Mouse (Mus musculus) yolk sac, embryonic 10.5 days (tissue): Measurements from ENCODE around the gene Rnf2.

Experiments used
- DNase-seq: peaks from one replicate; pipeline ENCODE4 v3.0.0-alpha.2; 2017; ENCODE audit warnings: low spot score

Gene Rnf2

DNA sequence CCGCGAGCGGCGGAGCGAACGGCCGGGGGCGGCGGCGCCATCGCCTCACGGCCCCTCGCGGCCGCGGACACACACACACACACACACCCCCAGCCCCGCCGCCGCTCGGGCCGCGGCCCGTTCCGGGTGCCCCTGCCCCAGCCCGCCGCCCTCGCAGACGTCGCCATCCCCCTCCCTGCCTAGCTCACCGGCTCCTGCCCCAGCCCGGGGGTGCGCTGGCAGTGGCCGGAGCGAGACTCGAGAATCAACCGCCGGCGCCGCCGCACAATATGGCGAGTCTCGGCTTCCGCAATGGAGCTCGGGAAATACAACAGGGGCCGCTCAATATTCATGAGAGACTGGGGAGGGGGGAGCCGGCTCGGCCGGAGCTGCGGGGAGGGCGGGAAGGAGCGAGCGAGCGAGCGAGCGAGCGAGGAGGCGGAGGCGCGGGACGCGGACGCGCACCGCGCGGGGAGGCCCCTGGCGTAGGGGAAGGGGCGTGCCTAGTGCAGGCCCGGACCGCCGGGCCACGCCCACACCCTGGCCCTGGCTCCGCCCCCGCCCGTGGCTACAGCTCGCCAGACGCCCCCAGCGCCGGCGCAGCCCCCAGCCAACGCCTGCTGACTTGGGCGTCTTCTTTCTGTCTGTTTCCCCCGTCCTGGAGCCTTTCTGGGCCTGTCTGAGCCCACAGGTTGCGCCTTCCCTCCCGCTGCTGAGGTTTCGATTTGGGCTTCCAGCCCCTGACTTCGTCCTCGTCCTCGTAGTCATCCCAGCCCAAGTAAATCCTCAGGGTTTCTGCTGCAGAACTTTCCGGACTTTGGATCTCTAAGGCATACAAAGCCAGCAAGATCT lies at the start of gene Rnf2:
Rnf2 (minus strand) TSS at position 425 of the 831 bp plus-strand sequence.
- peak; percentile 96 for DNase-seq

DNA sequence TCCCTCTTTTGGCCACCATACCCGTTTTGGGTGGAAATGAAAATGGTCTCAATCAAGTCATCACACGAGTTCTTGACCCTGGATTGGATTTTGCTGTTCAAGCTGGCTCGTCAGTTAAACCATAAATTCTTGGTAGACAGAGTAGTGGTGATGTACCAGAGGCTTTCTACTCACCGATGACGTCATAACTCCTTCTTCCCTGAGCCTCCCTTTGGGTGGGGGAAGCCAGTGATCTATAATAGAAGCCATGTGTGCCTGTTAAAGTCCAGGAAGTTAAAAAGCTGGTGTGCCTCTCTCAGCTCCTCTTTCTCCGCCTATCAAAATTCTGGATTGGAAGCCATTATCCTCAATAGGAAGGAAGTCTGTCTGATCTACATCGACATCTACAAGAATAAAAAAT lies 49.0 kb upstream of the Rnf2 start:
- no peak for DNase-seq

DNA sequence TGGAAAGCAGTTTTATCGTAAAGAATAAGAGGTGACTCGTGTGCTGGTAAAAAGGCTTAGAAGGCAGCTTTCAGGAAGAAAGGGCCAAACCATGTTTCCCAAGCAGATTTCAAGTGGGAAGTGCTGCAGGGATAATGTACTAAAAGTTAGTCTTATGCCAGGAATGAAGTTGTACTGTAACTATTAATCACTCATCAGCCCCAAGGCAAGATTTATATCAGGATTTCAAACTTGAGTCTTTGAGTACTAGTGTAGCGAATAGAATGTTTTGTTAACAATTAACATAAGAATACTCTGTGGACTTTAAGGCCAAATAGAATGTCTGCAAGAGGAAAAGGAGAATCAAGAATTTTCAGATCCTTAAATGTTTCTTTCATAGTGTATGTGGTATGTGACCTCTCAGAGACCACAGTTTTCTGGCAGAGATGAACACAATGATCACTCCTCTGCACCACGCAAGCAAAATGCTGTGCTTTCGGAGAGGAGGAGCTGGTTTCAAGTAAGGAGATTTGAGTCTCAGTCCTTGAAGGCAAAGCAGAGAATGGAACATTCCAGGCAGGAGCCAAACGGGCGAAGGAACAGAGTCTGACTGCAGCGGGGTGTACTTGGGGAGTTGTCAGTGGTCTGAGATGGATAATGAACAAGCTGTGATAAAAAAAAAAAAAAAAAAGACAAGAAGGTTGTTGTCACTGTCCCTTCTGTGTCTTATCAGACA lies 48.3 kb upstream of the Rnf2 start:
- DNase-seq = peak; percentile 47

DNA sequence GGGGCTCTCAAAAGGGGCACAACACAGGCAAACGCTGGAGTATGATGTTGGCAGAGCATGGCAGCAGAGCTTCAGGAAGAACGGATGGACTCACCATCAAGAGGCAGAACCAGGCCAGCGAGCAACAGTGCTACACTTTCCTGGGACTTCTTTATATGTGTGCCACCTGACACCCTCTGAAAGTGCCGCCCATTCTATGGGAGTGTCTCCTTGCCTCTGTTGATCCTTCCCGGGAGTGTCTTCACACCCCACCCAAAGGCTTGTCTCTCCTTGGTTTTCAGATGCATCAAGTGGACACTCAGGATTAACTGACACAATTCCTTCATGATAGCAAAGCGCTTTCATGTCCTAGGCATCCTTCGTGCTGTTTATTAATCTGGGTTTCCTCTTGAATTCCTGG lies 44.8 kb upstream of the Rnf2 start:
- no peak for DNase-seq

DNA sequence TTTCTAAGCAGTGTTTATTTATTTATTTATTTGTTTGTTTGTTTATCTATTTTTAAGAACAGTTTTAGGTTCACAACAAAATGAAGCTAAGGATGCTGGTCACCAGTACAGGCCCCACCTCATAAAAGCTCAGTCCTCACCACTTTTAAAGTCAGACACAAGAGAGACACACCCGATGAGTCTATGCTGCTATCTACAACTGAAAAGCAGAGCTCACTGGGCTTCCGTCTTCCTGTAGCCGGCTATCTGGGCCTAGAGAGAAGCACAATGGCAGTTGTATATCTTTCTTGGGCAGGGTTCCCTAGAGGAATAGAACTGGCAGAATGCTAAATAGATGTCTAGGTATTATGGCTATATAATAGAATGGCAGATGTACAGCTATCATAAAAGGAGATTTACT lies 43.8 kb upstream of the Rnf2 start:
- no peak for DNase-seq

DNA sequence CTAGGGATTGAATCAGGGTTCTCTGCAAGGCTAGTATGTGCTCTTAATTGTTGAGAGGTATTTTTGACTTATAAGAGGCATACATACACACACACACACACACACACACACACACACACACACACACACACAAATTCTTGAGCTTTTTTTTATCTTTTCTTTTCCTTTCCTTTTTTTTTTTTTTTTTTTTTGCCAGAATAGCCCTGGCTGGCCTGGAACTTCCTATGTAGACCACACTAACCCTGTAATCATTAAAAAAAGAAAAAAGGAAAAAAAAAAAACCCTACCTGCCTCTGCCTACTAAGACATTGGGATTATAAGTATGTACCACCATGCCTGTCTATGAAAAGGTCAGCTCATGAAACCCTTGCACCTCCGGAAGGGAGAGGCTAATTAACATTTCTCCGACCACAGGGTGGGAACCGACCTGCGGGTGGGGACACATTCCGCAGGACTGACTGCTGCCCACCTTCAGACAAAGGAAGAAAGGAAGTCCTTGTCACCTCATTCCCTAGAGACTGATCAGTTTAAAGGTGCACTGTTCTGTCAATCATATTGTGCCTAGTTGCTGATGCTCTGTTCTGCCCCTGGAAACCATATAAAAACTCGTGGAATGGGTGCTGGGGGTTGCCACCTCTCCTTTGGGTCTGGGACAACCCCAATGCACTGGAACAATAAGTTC lies 43.2 kb upstream of the Rnf2 start:
- DNase-seq = no peak

DNA sequence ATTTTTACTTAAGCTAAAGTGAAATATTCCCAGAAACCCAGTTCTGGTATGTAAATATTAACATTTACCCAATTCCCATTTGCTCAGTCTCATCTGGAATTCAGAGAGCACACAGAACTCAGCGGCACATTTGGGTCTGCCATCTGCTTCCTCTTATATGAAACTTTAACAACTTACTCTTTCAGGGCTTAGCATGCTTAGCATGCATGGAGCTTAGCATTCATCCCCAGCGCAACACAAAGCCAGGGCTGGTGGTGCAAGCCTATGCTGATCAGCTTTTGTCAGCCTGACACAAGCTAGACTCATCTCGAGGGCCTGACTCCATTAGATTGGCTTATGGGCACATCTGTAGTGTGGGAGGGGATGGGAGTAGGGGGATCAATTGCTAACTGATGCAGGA lies 25.9 kb upstream of the Rnf2 start:
- DNase-seq = no peak

DNA sequence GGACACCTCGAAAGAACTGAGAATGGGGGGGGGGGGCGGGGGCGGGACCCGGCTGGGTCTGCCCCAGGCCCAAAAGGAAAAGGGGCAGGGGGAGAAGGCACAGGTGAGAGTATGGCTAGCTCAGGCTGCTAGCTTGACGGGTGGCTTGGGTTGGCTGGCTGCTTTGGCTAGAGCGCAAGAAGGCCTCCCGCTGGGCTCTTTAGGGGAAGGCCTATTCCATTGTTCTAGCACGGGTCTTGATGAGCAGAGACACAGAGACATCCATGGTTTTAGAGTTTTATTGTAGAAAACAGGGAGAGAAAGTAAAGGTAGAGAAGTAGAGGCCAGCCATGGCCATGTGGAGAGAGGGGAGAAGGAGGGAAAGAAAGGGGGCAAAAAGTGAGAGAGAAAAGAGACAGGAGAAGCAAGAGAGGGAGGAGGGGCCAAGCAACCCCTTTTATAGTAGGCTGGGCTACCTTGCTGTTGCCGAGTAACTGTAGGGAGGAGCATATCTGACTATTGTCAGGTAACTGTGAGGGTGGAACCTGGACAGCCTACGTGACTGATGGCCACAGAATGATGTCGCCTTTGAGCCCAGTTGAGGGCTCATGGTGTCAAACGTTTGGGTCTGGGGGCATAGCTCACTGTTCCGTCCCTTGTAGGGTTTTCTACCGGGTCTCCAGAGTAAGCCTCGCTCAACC lies 17.0 kb upstream of the Rnf2 start:
- no peak for DNase-seq

DNA sequence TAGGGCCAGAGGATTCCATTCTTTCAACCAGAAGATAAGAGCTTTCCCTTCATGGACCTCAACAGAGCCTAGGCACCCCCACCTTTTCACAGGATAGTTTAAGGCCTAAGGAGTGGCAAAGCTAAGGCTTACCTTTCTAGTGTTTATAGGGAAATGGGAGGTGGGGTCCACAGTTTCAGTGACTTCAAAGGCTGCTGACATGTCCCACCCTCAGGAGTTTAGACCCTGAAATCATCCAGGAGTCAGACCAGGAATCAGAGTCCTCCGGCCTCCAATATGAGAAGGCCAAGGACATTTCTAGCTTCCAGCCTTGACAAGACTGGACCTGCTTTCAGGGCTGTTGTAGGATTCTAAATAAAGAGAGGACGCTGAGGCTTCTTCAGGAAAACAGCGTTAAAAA lies 16.1 kb upstream of the Rnf2 start:
- no peak for DNase-seq

DNA sequence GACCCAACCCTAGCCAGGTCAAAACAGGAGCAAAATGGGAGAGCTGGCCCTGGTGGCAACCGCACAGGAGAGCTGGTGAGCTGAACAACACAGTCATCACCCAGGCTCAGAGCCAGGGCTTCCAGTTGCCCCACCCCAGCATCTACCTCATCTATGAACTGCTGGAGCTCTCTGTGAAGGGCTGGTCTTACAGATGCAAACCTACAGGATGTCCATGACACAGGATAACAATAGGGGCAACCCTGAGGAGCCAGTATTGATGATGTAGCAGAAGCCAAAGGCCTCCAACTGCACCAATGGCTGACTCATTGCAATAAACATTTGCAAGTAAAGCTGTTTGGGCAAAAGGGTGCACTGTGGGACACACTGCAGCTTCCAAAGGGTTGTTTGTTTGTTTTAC lies 15.0 kb upstream of the Rnf2 start:
- no peak for DNase-seq

DNA sequence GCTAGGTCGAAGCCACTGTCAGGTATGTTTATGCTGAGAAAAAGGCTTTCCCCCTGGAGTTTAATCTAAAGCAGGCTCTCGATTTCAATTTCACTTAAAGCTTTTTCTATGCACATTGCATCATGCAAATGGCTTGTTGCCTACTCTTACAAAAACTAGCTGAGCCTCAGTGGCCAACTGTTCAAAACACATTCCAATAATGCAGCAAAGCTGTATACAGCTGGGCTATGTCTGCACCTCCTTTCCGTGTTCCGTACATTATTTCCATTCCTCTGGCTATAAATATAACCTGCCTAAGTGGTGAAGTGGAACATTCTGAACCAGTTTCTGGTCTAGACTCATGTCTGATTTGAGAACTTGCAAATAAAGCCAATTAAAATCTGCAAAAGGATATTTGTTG lies 13.4 kb upstream of the Rnf2 start:
- no peak for DNase-seq

DNA sequence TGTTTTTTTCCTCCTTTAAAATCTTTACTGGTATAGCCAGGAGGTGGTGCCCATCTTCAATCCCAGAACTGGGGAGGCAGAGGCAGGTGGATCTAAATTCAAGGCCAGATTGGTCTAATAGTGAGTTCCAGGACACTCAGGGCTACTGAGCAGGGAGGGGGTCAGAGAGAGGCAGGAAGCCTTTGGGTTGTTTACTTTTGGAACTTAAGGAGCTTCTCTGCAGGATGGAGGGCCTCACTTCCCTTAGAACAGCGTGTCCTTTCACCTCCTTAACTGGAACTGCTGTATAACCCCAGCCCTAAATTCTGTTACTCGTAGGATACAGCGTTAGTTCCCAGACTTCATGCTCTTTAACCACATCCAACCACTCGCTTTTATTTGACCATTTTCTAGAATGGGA lies 10.1 kb upstream of the Rnf2 start:
- DNase-seq = no peak

DNA sequence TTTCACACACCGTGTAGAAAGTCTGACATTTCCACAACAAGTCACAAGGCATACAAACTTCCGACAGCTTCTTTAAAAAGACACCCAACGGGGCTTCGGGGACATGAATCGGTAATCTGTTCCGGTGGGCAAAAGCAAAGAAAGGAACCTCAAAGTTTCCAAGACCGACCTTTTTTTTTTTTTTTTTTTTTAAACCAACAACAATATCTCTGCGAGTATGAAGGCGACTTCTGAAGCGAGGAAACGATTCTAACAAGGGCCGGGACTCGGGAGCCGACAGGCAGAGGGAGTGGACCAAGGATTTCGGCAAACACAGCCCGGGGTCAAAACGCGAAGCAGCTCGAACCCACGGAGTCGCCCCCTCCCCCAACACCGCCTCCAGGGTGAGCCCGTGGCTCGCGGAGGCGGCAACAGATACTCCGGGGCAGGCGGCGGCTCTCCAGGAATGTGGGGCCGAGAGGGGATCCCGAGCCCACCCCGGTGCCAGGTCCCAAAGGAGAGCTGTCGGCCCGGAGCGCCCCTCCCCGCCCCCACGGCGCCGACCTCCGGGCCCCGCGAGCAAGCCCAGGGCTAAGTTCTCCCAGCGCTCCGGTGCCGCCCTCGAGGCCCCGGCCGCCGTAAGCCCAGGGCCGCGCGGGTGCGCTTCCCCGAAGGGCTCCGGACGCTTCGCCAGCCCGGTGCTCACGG lies 797 bp downstream of the Rnf2 start:
- peak; percentile 66 for DNase-seq

DNA sequence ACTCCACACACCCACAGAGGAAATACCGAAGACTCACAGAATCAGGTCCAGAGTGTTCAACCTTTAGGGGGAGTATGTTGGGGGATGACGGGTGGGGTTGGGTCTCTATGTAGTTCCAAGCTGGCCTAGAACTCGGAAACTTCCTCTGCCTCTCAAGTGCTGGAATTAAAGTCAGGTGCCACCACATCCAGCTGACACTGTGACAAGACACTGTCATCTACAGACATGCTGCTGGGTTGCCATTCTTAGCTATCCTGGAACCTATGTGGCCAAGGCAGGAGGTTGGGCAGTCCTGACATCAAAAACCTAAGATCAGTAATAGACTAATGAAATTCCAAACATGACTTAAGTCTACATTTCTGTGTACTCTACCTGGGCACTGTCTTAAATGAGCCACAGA lies 2.4 kb downstream of the Rnf2 start:
- no peak for DNase-seq

DNA sequence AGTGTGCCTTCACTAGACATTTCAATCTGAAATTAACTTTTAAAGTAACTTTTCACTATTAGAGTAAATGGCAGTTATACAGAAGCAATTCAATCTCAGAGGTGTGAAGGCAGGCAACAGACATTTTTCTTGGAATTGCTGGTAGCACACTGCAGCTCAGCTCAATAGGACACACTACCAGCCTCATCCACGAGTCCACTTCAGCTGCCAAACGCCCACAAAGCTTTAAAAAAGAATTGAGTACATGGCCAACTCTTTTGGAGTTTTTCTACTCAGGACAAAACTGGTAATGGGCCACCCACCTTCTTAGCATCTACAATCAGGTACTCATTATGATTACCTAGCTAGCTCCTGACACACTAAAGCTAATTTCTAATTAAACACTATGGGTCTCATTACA lies 2.8 kb downstream of the Rnf2 start:
- no peak for DNase-seq

DNA sequence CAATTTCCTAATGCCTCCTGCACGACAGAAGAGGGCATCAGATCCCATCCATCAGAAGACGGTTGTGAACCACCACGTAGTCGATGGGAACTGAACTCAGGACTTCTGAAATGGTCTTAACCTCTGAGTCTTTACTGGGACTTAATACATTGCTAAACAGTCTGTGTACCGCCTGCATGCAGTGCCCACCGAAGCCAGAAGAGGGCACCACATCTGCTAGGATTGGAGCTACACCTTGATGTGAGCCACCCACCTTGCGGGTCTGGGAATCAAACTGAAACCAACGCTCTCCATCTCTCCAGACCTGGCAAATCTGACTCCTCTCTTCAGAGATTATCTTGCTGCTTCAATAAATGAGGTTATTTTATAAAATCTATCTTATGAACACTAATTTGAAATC lies 3.7 kb downstream of the Rnf2 start:
- no peak for DNase-seq

DNA sequence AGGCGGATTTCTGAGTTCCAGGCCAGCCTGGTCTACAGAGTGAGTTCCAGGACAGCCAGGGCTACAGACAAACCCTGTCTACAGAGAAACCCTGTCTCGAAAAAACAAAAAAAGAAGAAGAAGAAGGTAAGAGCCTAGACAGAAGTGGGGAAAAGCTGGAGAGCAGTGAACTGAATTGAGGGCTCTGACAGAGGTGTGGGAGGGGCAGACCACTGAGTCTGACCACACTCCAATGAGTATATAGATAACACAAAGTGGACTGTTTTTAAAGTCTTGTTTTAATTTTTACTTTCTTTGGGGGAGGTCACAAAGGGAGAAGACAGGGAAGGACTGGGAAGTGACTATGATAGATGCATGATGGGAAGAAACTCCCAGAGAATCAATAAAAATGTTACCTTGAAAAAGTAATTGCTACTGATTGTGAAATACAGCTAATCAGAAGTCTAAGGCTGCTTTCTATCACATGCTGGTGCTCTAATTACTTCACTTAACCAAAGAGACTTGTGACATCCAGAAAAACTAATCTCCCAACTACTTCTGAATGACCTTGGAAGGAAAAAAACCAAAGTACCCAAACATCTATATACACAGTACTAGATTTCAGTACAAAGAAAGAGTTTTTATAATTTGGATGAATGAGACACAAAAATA lies 5.0 kb downstream of the Rnf2 start:
- DNase-seq = no peak

DNA sequence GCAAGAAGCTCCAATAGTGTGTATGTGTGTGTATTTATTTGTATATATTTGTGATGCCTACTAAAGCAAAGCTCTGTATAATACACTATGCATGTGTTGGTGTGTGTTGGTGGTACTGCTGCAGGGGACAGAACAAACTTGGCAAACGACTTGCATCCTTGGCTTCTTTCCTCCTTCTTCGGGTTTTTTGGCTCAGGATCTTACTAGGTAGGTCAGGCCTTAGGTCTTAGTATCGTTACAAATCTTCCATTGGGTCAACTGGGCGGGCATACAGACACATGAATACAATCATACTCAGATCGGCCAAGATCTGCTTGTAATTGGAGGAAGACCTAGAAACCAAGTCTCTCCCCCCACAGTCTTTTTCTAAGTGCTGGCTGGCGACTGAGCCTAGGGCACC lies 6.0 kb downstream of the Rnf2 start:
- no peak for DNase-seq

DNA sequence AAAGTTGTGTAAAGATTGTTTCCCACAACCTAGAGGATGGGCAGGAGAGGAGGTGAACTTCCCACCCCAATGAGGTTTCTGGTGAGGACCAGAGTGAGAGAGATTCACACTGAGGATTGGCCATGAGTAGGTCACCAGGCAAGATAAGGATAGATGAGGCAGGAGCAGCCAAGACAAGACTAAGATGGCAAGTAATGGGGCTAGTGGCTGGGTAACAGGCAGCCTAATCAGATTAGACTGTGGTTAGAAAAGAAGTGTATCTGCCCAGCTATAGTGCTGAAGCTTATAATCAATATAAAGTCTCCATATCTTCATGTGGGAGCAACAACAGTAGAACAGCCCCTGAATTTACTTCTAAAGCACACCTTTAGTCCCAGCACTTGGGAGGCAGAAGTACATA lies 6.9 kb downstream of the Rnf2 start:
- no peak for DNase-seq

DNA sequence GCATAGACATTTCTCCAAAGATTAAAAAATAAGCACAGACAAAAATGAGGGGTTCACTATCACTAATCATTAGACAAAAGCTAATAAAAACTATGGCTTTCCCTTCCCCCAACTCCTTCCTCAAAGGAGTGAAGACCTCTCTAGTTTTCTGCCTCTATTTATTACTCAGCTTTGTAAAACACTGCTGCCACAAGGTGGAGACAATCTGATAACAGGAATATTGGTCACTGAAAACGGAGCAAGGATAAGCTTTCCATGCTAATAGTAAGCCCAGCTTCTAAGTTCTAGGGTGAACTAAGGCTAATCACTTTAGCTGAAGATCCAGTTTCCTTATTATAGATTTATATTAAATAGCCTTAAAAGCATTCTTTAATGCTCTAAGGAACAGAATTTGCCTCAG lies 8.3 kb downstream of the Rnf2 start:
- no peak for DNase-seq

DNA sequence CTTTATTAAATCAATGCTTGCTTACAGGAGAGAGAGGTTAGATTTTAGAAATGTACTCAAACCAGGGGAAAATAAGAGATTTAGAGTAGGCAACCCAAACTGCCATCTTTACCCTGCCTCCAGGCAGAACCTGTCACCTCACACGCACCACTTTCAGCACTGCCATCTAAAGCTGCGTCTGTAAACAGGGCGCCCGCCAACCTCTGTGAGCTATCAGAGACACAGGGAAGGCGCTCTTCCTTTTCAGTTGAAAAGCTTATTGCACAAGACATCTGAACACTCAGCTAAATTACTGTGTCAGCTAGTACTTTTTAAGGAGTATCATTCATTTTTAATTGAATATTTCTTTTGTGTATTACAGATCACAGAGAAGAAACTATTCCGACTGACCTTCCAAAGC lies 10.9 kb downstream of the Rnf2 start:
- no peak for DNase-seq

DNA sequence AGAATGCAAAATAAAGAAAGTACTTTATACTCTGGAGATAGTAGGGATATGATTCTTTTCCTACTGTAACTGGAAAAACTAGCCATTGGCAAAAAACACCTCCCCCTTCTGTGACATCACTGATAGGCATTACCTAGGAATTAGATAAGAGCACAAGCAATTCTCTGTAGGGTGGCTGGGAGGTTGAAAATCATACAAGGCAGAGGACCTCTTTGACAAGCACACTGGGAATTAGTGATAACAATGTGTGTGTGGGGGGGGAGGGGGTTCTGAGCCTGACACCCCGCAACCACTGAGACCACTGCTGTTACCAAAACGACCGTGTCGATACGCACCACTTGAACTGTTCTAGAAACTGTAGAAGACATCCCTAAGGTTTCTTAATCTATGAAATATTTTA lies 16.0 kb downstream of the Rnf2 start:
- no peak for DNase-seq
